In the genomic region with DNA sequence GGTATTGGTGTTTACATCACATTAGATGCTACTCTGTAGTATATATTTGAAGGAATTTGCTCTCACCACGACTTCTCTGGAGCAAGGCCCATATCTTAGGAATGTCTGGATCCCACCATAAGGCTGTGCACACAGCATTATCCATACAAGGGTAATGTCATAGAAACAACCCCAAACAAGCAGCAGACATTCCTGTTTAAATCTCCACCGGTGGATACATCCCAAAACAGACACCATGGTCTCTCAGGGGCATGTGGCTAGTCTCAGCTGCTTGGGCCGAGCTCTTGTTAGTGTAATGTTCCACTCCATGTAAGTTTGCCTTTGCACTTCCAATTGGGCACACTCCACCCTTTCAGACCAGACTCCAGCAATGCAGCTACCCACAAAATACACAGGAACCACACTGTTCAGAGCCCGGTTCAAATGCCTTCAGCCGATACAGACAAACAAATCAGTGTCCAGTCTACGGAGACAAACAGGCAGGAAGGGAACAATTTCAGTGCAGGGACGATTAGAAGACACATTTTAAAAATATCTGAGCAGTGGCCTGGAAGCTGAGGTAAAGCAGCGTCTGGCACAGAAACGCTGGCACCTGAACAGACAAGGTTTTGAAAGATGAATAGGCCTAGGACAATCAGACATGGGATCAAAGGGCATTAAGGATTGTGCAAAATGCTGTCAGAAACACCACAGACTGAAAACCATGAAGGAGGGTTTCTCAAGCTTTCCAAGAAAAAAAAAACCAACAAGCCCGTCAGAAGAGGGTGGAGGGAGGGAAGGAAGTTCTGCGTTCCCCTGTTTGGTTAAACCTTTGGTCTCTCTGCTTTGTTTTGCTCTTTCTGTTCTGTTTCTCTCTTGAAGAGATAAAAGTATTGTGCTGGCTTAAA, we compare ENCODE assay signal across 8 mouse cellular contexts. TPM values are rescaled to one million over a fixed set of nuclear protein-coding genes. Genes with fewer than 3 reads are reported as not detected.
A peak's percentile ranks its signal among the peaks of the same experiment; 100 is the strongest.
DNase-seq lines count a peak whose midpoint lies in the region; ATAC-seq and TF ChIP-seq lines count a peak whose summit lies in the region.

No protein-coding gene starts in this region.

- H3K27me3 ChIP-seq in forebrain, postnatal 0 days (ENCODE audit: insufficient read depth, low read length): no peaks in the 10 kb centered on the region
- H3K27me3 ChIP-seq in kidney, embryonic 15.5 days: no peaks in the 10 kb centered on the region

- peak; percentile 33 for DNase-seq in MN1 (ENCODE audit: low spot score)
- peak; percentile 46 for DNase-seq in brain, adult 2 months (ENCODE audit: low read depth, low spot score)
- no peak for DNase-seq in forebrain, postnatal 0 days
- DNase-seq in frontal cortex, postnatal 25 days (ENCODE audit: low spot score in 2 of 2): no peak
- no peak for DNase-seq in spleen, postnatal 4 days (ENCODE audit: low spot score in 2 of 2)
- no peak for DNase-seq in ovary, postnatal 10 days (ENCODE audit: low spot score)

- no peaks in the 10 kb centered on the region for H3K36me3 ChIP-seq in forebrain, postnatal 0 days (ENCODE audit: insufficient read depth)
- no peaks in the 10 kb centered on the region for H3K36me3 ChIP-seq in kidney, embryonic 15.5 days

- no peak for ATAC-seq in forebrain, postnatal 0 days
- ATAC-seq in kidney, embryonic 15.5 days (replicated peaks; ENCODE audit: low FRiP score): no peak
- ATAC-seq in megakaryocyte, adult 5-6 weeks (ENCODE audit: poor library complexity, severe bottlenecking): 0 out of 2 replicates have a peak, but pooled peaks have one; percentile 8

- 11% methylated on average over 11 of the region's 11 CpGs for WGBS in forebrain, postnatal 0 days
- 24% methylated on average over 11 of the region's 11 CpGs for WGBS in kidney, embryonic 15.5 days

- no peak for TF ChIP-seq CTCF in forebrain, postnatal 0 days (IDR thresholded peaks at IDR 0.05; ENCODE audit: low read depth)

- no peak overlapping the region for H3K27ac ChIP-seq in forebrain, postnatal 0 days (ENCODE audit: low read depth, low read length)
- H3K27ac ChIP-seq in kidney, embryonic 15.5 days: peak overlapping the region; percentile 10; the same call in 1 of the 2 replicates

- peak overlapping the region; percentile 93; the same call in 1 of the 2 replicates for H3K9ac ChIP-seq in forebrain, postnatal 0 days
- peak overlapping the region; percentile 89 for H3K9ac ChIP-seq in kidney, embryonic 15.5 days

- peak overlapping the region; percentile 86 for H3K4me2 ChIP-seq in forebrain, postnatal 0 days (ENCODE audit: low read depth)
- peak overlapping the region; percentile 84 for H3K4me2 ChIP-seq in kidney, embryonic 15.5 days

- peak overlapping the region; percentile 87 for H3K4me3 ChIP-seq in forebrain, postnatal 0 days (ENCODE audit: low read depth, low read length)
- peak overlapping the region; percentile 85 for H3K4me3 ChIP-seq in kidney, embryonic 15.5 days (replicated peaks)

- H3K9me3 ChIP-seq in forebrain, postnatal 0 days (ENCODE audit: low read length): no peaks in the 10 kb centered on the region
- no peaks in the 10 kb centered on the region for H3K9me3 ChIP-seq in kidney, embryonic 15.5 days (replicated peaks)

- H3K4me1 ChIP-seq in forebrain, postnatal 0 days (ENCODE audit: insufficient read depth): peaks cover 18% of the 10 kb centered on the region
- H3K4me1 ChIP-seq in kidney, embryonic 15.5 days: peaks cover 30% of the 10 kb centered on the region

RNA-seq across cellular contexts. Expression of a gene that starts 1.8 kb away (rescaled TPM):
- 10.2 and 14.0 TPM in 2 replicates for total RNA-seq in forebrain, postnatal 0 days (2014; rRNA removed)
- polyA plus RNA-seq in forebrain, postnatal 0 days (2015; fragmentation: Nextera tagmentation; extraction: Ambion mirVana): 1.5 and 1.8 TPM in 2 replicates
- polyA plus RNA-seq in kidney, embryonic 15.5 days (2015; fragmentation: Nextera tagmentation; extraction: Ambion mirVana): 1.3 and 1.5 TPM in 2 replicates
- total RNA-seq in megakaryocyte, adult 5-6 weeks (2015): 4.1 and 4.2 TPM in 2 replicates
- total RNA-seq in megakaryocyte, adult 5-6 weeks (2017): 2.4 and 2.6 TPM in 2 replicates

Comparison
In these comparisons a context has a peak if more than half of its experiments do, and no peak if none do; other contexts are left out.
1. DNase-seq: peak in MN1 (single experiment) and brain, adult 2 months (single experiment); none in forebrain, postnatal 0 days (single experiment), frontal cortex, postnatal 25 days (0 of 2), spleen, postnatal 4 days (0 of 2) and ovary, postnatal 10 days (single experiment).